Mouse (Mus musculus) olfactory bulb, adult 2 months (tissue): ENCODE data around the gene Calb2. TPM values are rescaled to one million over a fixed set of nuclear protein-coding genes. Genes with fewer than 3 reads are reported as not detected.

Source experiments
- H3K27ac ChIP-seq: fragments of 200-500 bp; 2 replicates; pipeline ENCODE4 v1.5.1; 2012; ENCODE audit warnings: low read depth, low read length; ENCODE audit not compliant: insufficient read depth
- H3K4me1 ChIP-seq: fragments of 200-500 bp; 2 replicates; pipeline ENCODE4 v1.6.1; 2012; ENCODE audit warnings: low read length; ENCODE audit not compliant: control insufficient read depth, insufficient read depth
- H3K4me3 ChIP-seq: fragments of 200-500 bp; 2 replicates; pipeline ENCODE4 v1.5.1; 2012; ENCODE audit warnings: mild to moderate bottlenecking, low read depth, low read length, moderate library complexity; ENCODE audit not compliant: insufficient read depth
- CTCF ChIP-seq: fragments of 200-500 bp; IDR thresholded peaks from 2 replicates; pipeline ENCODE4 v1.5.1; 2012; ENCODE audit warnings: low read depth, mild to moderate bottlenecking, low read length, moderate library complexity; ENCODE audit not compliant: insufficient read depth
- POLR2A ChIP-seq: fragments of 200-500 bp; IDR thresholded peaks from 2 replicates; pipeline ENCODE4 v1.6.1; 2012; ENCODE audit warnings: mild to moderate bottlenecking, low read depth, low read length, moderate library complexity; ENCODE audit not compliant: insufficient read depth
- WGBS: fragments of 180-500 bp; shearing (Covaris S2); methylation state at CpG from one replicate; pipeline ENCODE4 v1.1.7; 2018; 5-methylcytosine and 5-hydroxymethylcytosine counted together
- polyA plus RNA-seq: library from polyadenylated mRNA; stranded (reverse); fragments of >200 nt; gene quantifications from 2 replicates; pipeline ENCODE4 v1.2.4, GENCODE M21; 2012; ENCODE audit warnings: low replicate concordance; ENCODE audit not compliant: missing spikeins, insufficient read depth, insufficient read length

The Calb2 gene
- polyA plus RNA-seq, 1 experiment = not detected

DNA sequence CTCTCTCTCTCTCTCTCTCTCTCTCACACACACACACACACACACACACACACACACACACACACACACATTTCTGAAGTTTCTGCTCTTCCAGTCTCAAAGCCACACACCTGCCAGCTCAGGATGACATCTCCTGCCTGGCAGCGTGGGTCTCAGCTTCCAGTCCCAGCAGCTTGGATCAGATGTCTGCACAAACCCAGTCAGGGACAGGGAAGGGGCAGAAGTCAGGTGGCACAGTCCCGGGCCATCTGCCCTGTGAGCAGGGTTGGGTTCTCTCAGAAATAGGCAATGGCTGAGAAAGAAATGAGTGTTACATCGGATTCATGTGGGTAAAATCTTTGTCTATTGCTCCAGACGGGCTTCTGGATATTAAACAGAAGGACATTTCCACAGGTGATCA is 27.2 kb downstream of the Calb2 start:
- no peak for TF ChIP-seq CTCF
- WGBS = 75% methylated on average over 4 of the region's 4 CpGs
- H3K27ac ChIP-seq = no peak overlapping the region

DNA sequence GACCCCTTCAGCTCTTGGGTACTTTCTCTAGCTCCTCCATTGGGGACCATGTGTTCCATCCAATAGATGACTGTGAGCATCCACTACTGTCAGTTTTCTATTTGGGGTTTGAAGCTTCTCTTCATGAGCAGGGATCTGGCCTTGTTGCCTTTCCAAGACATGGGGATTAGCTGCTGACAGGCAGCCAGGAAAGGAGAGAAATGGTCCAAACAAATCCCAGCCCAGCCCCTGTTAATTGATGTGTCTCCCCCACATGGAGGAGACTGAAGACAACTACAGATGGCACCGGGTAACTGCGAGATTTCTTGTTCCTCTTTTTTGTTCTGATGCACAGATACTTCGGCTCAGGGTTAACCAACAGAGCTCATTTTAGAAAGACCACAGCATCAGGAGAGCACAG is 27.9 kb downstream of the Calb2 start:
- TF ChIP-seq CTCF (no peak), POLR2A (no peak)
- Histone ChIP-seq H3K4me1 (no peaks in the 10 kb centered on the region), H3K4me3 (no peak overlapping the region), H3K27ac (no peak overlapping the region)
- 76% methylated on average over 3 of the region's 3 CpGs for WGBS

More for the DNA sequence above, 27.2 kb downstream of the Calb2 start:
- Histone ChIP-seq H3K4me3 (no peak overlapping the region), H3K4me1 (no peaks in the 10 kb centered on the region)

DNA sequence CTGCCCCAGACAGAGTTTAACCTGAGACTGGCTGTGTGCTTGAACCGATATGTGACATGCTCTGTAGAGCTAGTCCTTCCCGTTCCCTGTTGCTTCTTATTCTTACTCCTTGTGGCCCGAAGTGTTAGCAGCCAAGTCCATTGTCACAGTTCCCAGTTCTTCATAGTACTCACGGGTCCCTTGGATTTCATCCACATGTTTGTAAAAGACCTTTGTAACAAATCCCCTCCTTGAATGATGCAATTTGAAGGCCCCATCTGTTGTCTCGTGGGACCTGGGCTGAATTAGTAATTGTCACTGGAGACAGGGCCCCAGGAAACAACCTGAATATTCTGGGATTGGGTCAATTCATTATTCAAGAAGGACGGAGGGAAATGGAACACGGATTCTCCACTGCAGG is 32.5 kb downstream of the Calb2 start:
- Histone ChIP-seq H3K4me3 (no peak overlapping the region), H3K4me1 (no peaks in the 10 kb centered on the region), H3K27ac (no peak overlapping the region)
- TF ChIP-seq CTCF (no peak), POLR2A (no peak)
- 54% methylated on average over 7 of the region's 7 CpGs for WGBS

DNA sequence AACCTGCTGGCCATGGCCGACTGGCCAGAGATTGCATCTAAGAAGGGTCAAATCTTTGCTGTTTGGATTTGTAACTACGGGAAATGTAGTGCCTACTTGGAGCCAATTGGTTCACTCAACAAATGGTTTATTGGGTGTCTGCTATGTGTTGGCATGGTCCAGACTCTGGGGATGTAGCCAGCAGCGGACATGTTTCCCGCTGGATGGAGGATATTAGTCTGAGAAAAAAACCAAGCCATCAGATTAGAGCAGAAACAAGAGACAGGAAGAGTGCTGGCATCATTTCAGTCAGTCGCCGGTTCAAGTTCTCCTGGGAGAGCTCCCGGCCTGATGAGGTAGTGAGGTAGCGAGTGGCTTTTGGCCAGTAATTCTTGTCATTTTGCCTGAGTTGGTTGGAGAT is 33.8 kb downstream of the Calb2 start:
- TF ChIP-seq POLR2A (no peak), CTCF (no peak)
- Histone ChIP-seq H3K27ac (no peak overlapping the region), H3K4me3 (no peak overlapping the region), H3K4me1 (no peaks in the 10 kb centered on the region)
- 82% methylated on average over 8 of the region's 8 CpGs for WGBS

DNA sequence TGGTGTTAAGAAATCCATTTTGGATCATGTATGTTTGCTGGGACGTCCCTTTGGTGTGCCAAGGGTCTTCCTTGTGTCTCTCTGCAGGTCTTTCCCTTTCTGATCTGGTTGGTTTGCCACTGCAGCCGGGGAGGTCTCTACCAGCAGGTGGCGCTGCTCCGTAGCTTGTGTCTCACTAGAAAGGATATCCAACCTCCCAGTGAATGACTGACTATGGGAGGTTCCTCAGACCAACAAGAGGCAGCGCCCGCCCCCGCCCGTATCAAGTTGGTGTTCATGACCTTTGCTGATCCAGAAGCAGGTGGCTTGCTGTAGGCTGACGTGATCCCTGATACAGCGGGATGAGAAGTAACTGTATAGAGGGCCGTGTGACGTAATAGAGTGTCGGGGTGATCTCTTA is 37.5 kb downstream of the Calb2 start:
- TF ChIP-seq CTCF = peak; percentile 80
- TF ChIP-seq POLR2A = no peak
- H3K27ac ChIP-seq = no peak overlapping the region
- H3K4me1 ChIP-seq = no peaks in the 10 kb centered on the region
- H3K4me3 ChIP-seq = peak overlapping the region; percentile 27; the same call in 1 of the 2 replicates
- 17% methylated on average over 13 of the region's 13 CpGs for WGBS

DNA sequence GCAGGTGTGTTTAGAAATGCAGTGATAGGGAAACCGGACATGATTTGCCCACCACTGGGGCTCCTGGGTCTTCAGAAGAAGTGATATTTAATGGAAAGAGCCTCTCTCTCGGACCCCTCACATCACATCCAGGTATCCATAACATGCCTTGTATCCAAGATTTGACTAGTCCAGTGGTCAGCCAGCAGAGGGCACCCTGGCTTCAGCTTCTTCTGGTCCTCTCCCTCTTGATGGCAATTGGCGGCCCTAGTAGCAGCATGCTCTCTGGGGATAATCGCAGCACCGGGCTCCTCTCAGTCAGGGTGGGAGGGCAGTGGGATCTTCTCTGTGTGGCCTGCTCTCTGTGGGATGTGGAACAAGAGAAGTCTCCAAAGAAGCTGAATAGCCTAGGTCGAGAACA is 48.3 kb downstream of the Calb2 start:
- no peak for TF ChIP-seq POLR2A
- TF ChIP-seq CTCF = peak; percentile 24; the same call in 1 of the 2 replicates
- WGBS = 45% methylated on average over 6 of the region's 6 CpGs

DNA sequence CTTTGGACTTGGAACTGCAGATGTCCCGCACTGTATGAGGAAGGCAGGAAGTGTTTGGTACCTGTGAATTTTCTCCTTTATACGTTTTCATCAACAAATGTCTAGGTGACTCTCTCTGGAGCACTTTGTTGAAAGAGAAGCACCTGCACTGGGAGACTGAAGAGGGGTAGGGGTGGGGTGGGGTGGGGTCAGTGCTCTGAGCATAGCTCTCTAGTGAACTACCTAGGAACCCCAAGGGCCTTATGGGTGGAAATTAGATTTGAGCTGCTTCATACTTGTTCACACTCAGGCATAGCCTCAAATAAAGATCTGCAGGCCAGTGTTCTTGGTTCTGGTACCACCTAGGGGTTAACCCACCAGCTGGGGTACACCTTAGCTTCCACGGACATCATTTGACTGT is 65.4 kb downstream of the Calb2 start, which contains the start of gene Gm17720:
TSS of gene Gm17720 (minus strand) at position 101 of the 400 bp plus-strand sequence.
- Histone ChIP-seq H3K4me1 (no peaks in the 10 kb centered on the region), H3K27ac (no peak within 1 kb of the TSS), H3K4me3 (no peak within 1 kb of the TSS)
- 93% methylated on average over 3 of the region's 3 CpGs for WGBS
- no peak for TF ChIP-seq POLR2A
- TF ChIP-seq CTCF = no peak

More for the DNA sequence above, 48.3 kb downstream of the Calb2 start:
- Histone ChIP-seq H3K4me1 (no peaks in the 10 kb centered on the region), H3K4me3 (no peak overlapping the region), H3K27ac (no peak overlapping the region)

DNA sequence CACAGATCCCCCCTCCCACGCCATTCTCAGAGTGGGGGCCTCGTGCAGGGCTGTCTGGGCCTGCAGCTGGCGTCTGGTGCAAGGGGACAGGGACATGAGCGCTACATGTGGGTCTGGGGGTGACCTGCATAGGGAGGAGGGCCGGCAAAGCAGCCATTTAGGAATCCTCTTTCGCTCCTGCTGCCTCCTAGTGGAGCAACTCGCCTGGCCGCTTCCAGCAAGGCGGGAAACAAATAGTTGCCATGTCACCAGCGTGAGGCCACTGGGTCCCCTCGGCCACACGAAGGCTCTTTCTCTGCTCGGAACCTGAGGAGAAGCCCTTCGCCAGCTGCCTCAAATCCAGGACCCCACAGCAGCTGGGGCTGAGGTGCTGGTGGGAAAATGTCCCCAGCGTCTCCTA is 66.3 kb downstream of the Calb2 start:
- WGBS = 91% methylated on average over 15 of the region's 15 CpGs
- Histone ChIP-seq H3K27ac (no peak overlapping the region), H3K4me1 (no peaks in the 10 kb centered on the region), H3K4me3 (no peak overlapping the region)
- no peak for TF ChIP-seq CTCF
- no peak for TF ChIP-seq POLR2A

DNA sequence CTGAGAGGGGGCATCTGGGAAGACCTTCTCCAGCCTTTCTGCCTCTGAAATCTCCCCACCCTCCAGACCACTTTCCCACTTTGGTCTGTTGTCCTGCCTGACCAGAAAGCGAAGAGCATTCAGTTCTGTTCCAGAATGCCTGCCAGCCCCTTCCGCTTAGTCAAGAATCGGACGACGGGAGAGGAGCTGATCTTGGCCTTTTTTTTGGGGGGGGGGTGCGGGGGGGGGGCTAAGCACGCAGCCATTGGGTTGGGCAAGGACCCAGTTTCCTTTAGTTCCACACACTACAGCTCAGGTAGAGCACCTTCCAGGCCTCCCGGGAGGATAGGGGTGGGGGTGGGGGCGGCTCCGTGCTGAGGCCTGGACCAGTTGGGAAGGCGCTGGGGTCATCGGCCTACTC is 67.1 kb downstream of the Calb2 start, which contains the start of gene Gm21964:
TSS of gene Gm21964 (plus strand) at position 301 of the 400 bp plus-strand sequence.
- TF ChIP-seq CTCF (no peak), POLR2A (no peak)
- no peak within 1 kb of the TSS for H3K27ac ChIP-seq
- 84% methylated on average over 12 of the region's 12 CpGs for WGBS
- H3K4me3 ChIP-seq = no peak within 1 kb of the TSS
- no peaks in the 10 kb centered on the region for H3K4me1 ChIP-seq

DNA sequence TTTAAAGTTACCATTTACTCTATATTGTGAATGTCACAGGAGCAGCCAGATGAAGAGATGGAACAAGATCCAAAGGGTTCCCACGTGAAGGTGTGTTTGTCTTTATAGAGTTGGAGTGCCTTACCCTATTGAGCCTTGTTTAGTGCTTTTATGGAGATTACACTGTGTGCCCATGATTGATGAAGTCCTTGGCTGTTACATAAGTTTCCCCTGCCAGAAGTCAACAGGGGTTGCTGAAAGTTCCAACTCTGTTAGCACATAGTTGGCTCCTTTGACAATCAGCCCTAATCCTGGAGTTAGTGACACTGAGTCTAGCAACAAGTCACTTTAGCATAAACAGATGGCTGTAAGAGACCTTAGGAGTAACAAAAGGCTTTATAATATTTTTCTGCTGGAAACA is 76.1 kb downstream of the Calb2 start:
- no peak overlapping the region for H3K27ac ChIP-seq
- 33% methylated on average over 1 of the region's 1 CpGs for WGBS
- TF ChIP-seq POLR2A (no peak), CTCF (no peak)
- H3K4me3 ChIP-seq = no peak overlapping the region
- no peaks in the 10 kb centered on the region for H3K4me1 ChIP-seq

Other genes starting within 250 kb of the Calb2 start
- not detected in 2 replicates for gene Marveld3, start 206.0 kb downstream of the Calb2 start, polyA plus RNA-seq
- not detected in 2 replicates for gene Tat, start 177.8 kb downstream of the Calb2 start, polyA plus RNA-seq
- not detected in 2 replicates for gene Chst4, start 128.5 kb downstream of the Calb2 start, polyA plus RNA-seq
- not detected in 2 replicates for gene Zfp612, start 88.5 kb downstream of the Calb2 start, polyA plus RNA-seq
- gene Gm21964, start 67.0 kb downstream of the Calb2 start, polyA plus RNA-seq = not detected in 2 replicates
- not detected in 2 replicates for gene Gm17720, start 65.5 kb downstream of the Calb2 start, polyA plus RNA-seq
- gene Cmtr2, start 47.5 kb upstream of the Calb2 start, polyA plus RNA-seq = not detected in 2 replicates
- not detected in 2 replicates for gene Hydin, start 98.8 kb upstream of the Calb2 start, polyA plus RNA-seq